Mouse (Mus musculus): ENCODE results near the gene Fry. TPM values are rescaled to one million over a fixed set of nuclear protein-coding genes. Genes with fewer than 3 reads are reported as not detected.

The Fry gene
- 47.4 and 58.5 TPM in 2 replicates for polyA plus RNA-seq (2015; fragmentation: Nextera tagmentation; extraction: Ambion mirVana)

GRCm38 (mm10) chr5:150118455-150119241 lies at the start of gene Fry:
Gene Fry (plus strand): TSS chr5:150118645.
- no peaks in the 10 kb centered on the region for H3K9me3 ChIP-seq
- no peaks in the 10 kb centered on the region for H3K27me3 ChIP-seq (replicated peaks)
- H3K9ac ChIP-seq, result peak within 1 kb of the TSS; percentile 57
- H3K27ac ChIP-seq, result peak within 1 kb of the TSS; percentile 57
- peak within 1 kb of the TSS; percentile 72 for H3K4me3 ChIP-seq
- peak within 1 kb of the TSS; percentile 84 for H3K4me2 ChIP-seq
- H3K36me3 ChIP-seq (replicated peaks), result no peaks in the 10 kb centered on the region
- peak; percentile 98 for ATAC-seq (replicated peaks)
- under 1% methylated on average over 66 of the region's 68 CpGs for WGBS
- peaks cover 22% of the 10 kb centered on the region for H3K4me1 ChIP-seq

GRCm38 (mm10) chr5:150070086-150070485 lies 48.4 kb upstream of the Fry start:
- H3K4me1 ChIP-seq, result no peaks in the 10 kb centered on the region
- H3K36me3 ChIP-seq (replicated peaks), result no peaks in the 10 kb centered on the region
- ATAC-seq (replicated peaks), result no peak
- no peak overlapping the region for H3K4me3 ChIP-seq
- H3K27ac ChIP-seq, result no peak overlapping the region
- H3K9me3 ChIP-seq, result no peaks in the 10 kb centered on the region
- H3K9ac ChIP-seq, result no peak overlapping the region
- 16% methylated on average over 10 of the region's 10 CpGs for WGBS
- peak overlapping the region; percentile 32 for H3K4me2 ChIP-seq
- H3K27me3 ChIP-seq (replicated peaks), result no peaks in the 10 kb centered on the region

GRCm38 (mm10) chr5:150071738-150072137 lies 46.7 kb upstream of the Fry start:
- Histone ChIP-seq H3K4me2 (no peak overlapping the region), H3K9me3 (no peaks in the 10 kb centered on the region), H3K4me3 (no peak overlapping the region), H3K27me3 (replicated peaks) (no peaks in the 10 kb centered on the region), H3K4me1 (no peaks in the 10 kb centered on the region), H3K27ac (no peak overlapping the region), H3K9ac (no peak overlapping the region), H3K36me3 (replicated peaks) (no peaks in the 10 kb centered on the region)
- no peak for ATAC-seq (replicated peaks)

GRCm38 (mm10) chr5:150079866-150080797 lies 38.3 kb upstream of the Fry start:
- Histone ChIP-seq H3K4me2 (peak overlapping the region; percentile 26; the same call in 1 of the 2 replicates), H3K36me3 (replicated peaks) (no peaks in the 10 kb centered on the region), H3K4me1 (peaks cover 12% of the 10 kb centered on the region), H3K4me3 (no peak overlapping the region), H3K27me3 (replicated peaks) (no peaks in the 10 kb centered on the region), H3K9me3 (no peaks in the 10 kb centered on the region), H3K9ac (no peak overlapping the region), H3K27ac (no peak overlapping the region)
- WGBS, result 12% methylated on average over 12 of the region's 12 CpGs
- ATAC-seq (replicated peaks), result peak; percentile 91

- no peaks in the 10 kb centered on the region for H3K9me3 ChIP-seq
- no peak overlapping the region for H3K4me2 ChIP-seq
- no peak overlapping the region for H3K27ac ChIP-seq
- no peak overlapping the region for H3K4me3 ChIP-seq
- H3K36me3 ChIP-seq (replicated peaks), result no peaks in the 10 kb centered on the region
- H3K9ac ChIP-seq, result no peak overlapping the region
- no peak for ATAC-seq (replicated peaks)
- 88% methylated on average over 14 of the region's 14 CpGs for WGBS
- H3K4me1 ChIP-seq, result peaks cover 12% of the 10 kb centered on the region
- no peaks in the 10 kb centered on the region for H3K27me3 ChIP-seq (replicated peaks)
Measured at GRCm38 (mm10) chr5:150082696-150083095, 35.7 kb upstream of the Fry start.

GRCm38 (mm10) chr5:150083190-150083589 lies 35.3 kb upstream of the Fry start:
- H3K4me1 ChIP-seq, result peaks cover 12% of the 10 kb centered on the region
- H3K27ac ChIP-seq, result no peak overlapping the region
- H3K9ac ChIP-seq, result no peak overlapping the region
- no peaks in the 10 kb centered on the region for H3K9me3 ChIP-seq
- H3K27me3 ChIP-seq (replicated peaks), result no peaks in the 10 kb centered on the region
- WGBS, result 61% methylated on average over 5 of the region's 5 CpGs
- no peaks in the 10 kb centered on the region for H3K36me3 ChIP-seq (replicated peaks)
- ATAC-seq (replicated peaks), result no peak
- H3K4me3 ChIP-seq, result no peak overlapping the region
- no peak overlapping the region for H3K4me2 ChIP-seq

- no peaks in the 10 kb centered on the region for H3K27me3 ChIP-seq (replicated peaks)
- no peak overlapping the region for H3K27ac ChIP-seq
- no peak overlapping the region for H3K4me3 ChIP-seq
- no peaks in the 10 kb centered on the region for H3K4me1 ChIP-seq
- no peak overlapping the region for H3K4me2 ChIP-seq
- ATAC-seq (replicated peaks), result peak; percentile 69
- H3K36me3 ChIP-seq (replicated peaks), result no peaks in the 10 kb centered on the region
- no peak overlapping the region for H3K9ac ChIP-seq
- no peaks in the 10 kb centered on the region for H3K9me3 ChIP-seq
- whole genome bisulfite sequencing, result 9% methylated on average over 6 of the region's 6 CpGs
Measured at GRCm38 (mm10) chr5:150097620-150098019, 20.8 kb upstream of the Fry start.

GRCm38 (mm10) chr5:150098754-150099153 lies 19.7 kb upstream of the Fry start:
- Histone ChIP-seq H3K27me3 (replicated peaks) (no peaks in the 10 kb centered on the region), H3K9me3 (no peaks in the 10 kb centered on the region), H3K4me3 (no peak overlapping the region), H3K9ac (no peak overlapping the region), H3K36me3 (replicated peaks) (no peaks in the 10 kb centered on the region), H3K4me2 (no peak overlapping the region), H3K27ac (no peak overlapping the region), H3K4me1 (no peaks in the 10 kb centered on the region)
- no peak for ATAC-seq (replicated peaks)
- 92% methylated on average over 12 of the region's 12 CpGs for WGBS

GRCm38 (mm10) chr5:150101789-150102188 lies 16.7 kb upstream of the Fry start:
- ATAC-seq (replicated peaks), result no peak
- WGBS, result 88% methylated on average over 11 of the region's 11 CpGs
- Histone ChIP-seq H3K4me2 (no peak overlapping the region), H3K9me3 (no peaks in the 10 kb centered on the region), H3K9ac (no peak overlapping the region), H3K4me1 (no peaks in the 10 kb centered on the region), H3K27me3 (replicated peaks) (no peaks in the 10 kb centered on the region), H3K4me3 (no peak overlapping the region), H3K36me3 (replicated peaks) (no peaks in the 10 kb centered on the region), H3K27ac (no peak overlapping the region)

- Histone ChIP-seq H3K4me3 (no peak overlapping the region), H3K4me1 (no peaks in the 10 kb centered on the region), H3K27me3 (replicated peaks) (no peaks in the 10 kb centered on the region), H3K27ac (no peak overlapping the region), H3K4me2 (no peak overlapping the region), H3K9me3 (no peaks in the 10 kb centered on the region), H3K9ac (no peak overlapping the region), H3K36me3 (replicated peaks) (no peaks in the 10 kb centered on the region)
- WGBS, result 91% methylated on average over 7 of the region's 7 CpGs
- no peak for ATAC-seq (replicated peaks)
Measured at GRCm38 (mm10) chr5:150106358-150106757, 12.1 kb upstream of the Fry start.

GRCm38 (mm10) chr5:150111236-150111635 lies 7.2 kb upstream of the Fry start:
- no peaks in the 10 kb centered on the region for H3K9me3 ChIP-seq
- no peak overlapping the region for H3K9ac ChIP-seq
- no peaks in the 10 kb centered on the region for H3K36me3 ChIP-seq (replicated peaks)
- WGBS, result 44% methylated on average over 8 of the region's 8 CpGs
- H3K4me1 ChIP-seq, result peaks cover 17% of the 10 kb centered on the region
- no peaks in the 10 kb centered on the region for H3K27me3 ChIP-seq (replicated peaks)
- H3K4me2 ChIP-seq, result no peak overlapping the region
- no peak overlapping the region for H3K27ac ChIP-seq
- H3K4me3 ChIP-seq, result no peak overlapping the region
- ATAC-seq (replicated peaks), result no peak

GRCm38 (mm10) chr5:150114007-150114406 lies 4.4 kb upstream of the Fry start:
- no peak overlapping the region for H3K4me2 ChIP-seq
- H3K9ac ChIP-seq, result no peak overlapping the region
- peaks cover 19% of the 10 kb centered on the region for H3K4me1 ChIP-seq
- H3K9me3 ChIP-seq, result no peaks in the 10 kb centered on the region
- 81% methylated on average over 7 of the region's 7 CpGs for WGBS
- ATAC-seq (replicated peaks), result no peak
- no peaks in the 10 kb centered on the region for H3K36me3 ChIP-seq (replicated peaks)
- H3K27me3 ChIP-seq (replicated peaks), result no peaks in the 10 kb centered on the region
- H3K27ac ChIP-seq, result no peak overlapping the region
- H3K4me3 ChIP-seq, result no peak overlapping the region

All from midbrain, embryonic 15.5 days (tissue).